Mouse (Mus musculus) heart, postnatal 36 days (tissue): ENCODE measurements at regions not wholly inside any gene's neighbourhood (a gene's known extent, or its start where the extent isn't known, plus 50 kb on each side); places are given as distances from the start of the nearest gene placed in this dataset.
A peak's percentile ranks its signal among the peaks of the same experiment; 100 is the strongest.

ENCODE experiments used
- DNase-seq, 2 experiments: peaks; one replicate each; pipeline ENCODE4 v3.0.0; 2021 to 2022
- intact Hi-C: fragments of 180-260 bp; cut with DNase I; formaldehyde crosslinking; loops from one replicate; pipeline ENCODE4 v1.15.1; 2025

GRCm38 (mm10) chr1:40907813-40908212 lies 102.4 kb downstream of the Tmem182 start:
- DNase-seq = no peak
- intact Hi-C loops = no loop called here

GRCm38 (mm10) chr1:40913591-40913990 lies 108.2 kb downstream of the Tmem182 start:
- no peak for DNase-seq
- intact Hi-C loops = no loop called here

GRCm38 (mm10) chr1:40924271-40924670 lies 118.9 kb downstream of the Tmem182 start:
- intact Hi-C loops = no loop called here
- no peak for DNase-seq

- intact Hi-C loops = no loop called here
- DNase-seq = no peak
Observed at GRCm38 (mm10) chr1:40924780-40925179, 119.4 kb downstream of the Tmem182 start.

- DNase-seq = no peak
- intact Hi-C loops = no loop called here
Observed at GRCm38 (mm10) chr1:40931374-40931773, 126.0 kb downstream of the Tmem182 start.

GRCm38 (mm10) chr1:40936729-40937128 lies 131.3 kb downstream of the Tmem182 start:
- no peak for DNase-seq
- intact Hi-C loops = no loop called here

GRCm38 (mm10) chr1:40942751-40943150 lies 137.3 kb downstream of the Tmem182 start:
- intact Hi-C loops = no loop called here
- DNase-seq = no peak

- intact Hi-C loops = no loop called here
Observed at GRCm38 (mm10) chr1:40943165-40943564, 137.8 kb downstream of the Tmem182 start.

GRCm38 (mm10) chr1:40950641-40951040 lies 145.2 kb downstream of the Tmem182 start:
- no peak for DNase-seq
- intact Hi-C loops = no loop called here

More at GRCm38 (mm10) chr1:40943165-40943564, 137.8 kb downstream of the Tmem182 start:
- no peak for DNase-seq

- no peak for DNase-seq
- intact Hi-C loops = no loop called here
Observed at GRCm38 (mm10) chr1:40954720-40955163, 149.3 kb downstream of the Tmem182 start.

GRCm38 (mm10) chr1:40967768-40968504 lies 162.5 kb downstream of the Tmem182 start:
- intact Hi-C loops = no loop called here

GRCm38 (mm10) chr1:40983762-40984161 lies 178.4 kb downstream of the Tmem182 start:
- no peak for DNase-seq

More at GRCm38 (mm10) chr1:40967768-40968504, 162.5 kb downstream of the Tmem182 start:
- DNase-seq = no peak

GRCm38 (mm10) chr1:40993327-40993726 lies 187.9 kb downstream of the Tmem182 start:
- DNase-seq = no peak
- intact Hi-C loops = no loop called here

More at GRCm38 (mm10) chr1:40983762-40984161, 178.4 kb downstream of the Tmem182 start:
- intact Hi-C loops = no loop called here

- intact Hi-C loops = no loop called here
- peak in 1 of 2 experiments; percentile 3 for DNase-seq
Observed at GRCm38 (mm10) chr1:41001154-41001949, 196.0 kb downstream of the Tmem182 start.

- intact Hi-C loops = no loop called here
- no peak for DNase-seq
Observed at GRCm38 (mm10) chr1:41002006-41002405, 196.6 kb downstream of the Tmem182 start.

GRCm38 (mm10) chr1:41026943-41027342 lies 221.5 kb downstream of the Tmem182 start:
- intact Hi-C loops = no loop called here
- no peak for DNase-seq

- intact Hi-C loops = no loop called here
- peak; percentile 11 to 27 for DNase-seq
Observed at GRCm38 (mm10) chr1:41027540-41027978, 222.2 kb downstream of the Tmem182 start.

- intact Hi-C loops = no loop called here
- DNase-seq = no peak
Observed at GRCm38 (mm10) chr1:41028021-41028420, 222.6 kb downstream of the Tmem182 start.

- no peak for DNase-seq
- intact Hi-C loops = no loop called here
Observed at GRCm38 (mm10) chr1:41035085-41035880, 229.9 kb downstream of the Tmem182 start.

- DNase-seq = no peak
- intact Hi-C loops = no loop called here
Observed at GRCm38 (mm10) chr1:41036940-41037339, 231.5 kb downstream of the Tmem182 start.
